Mouse (Mus musculus) left cerebral cortex, adult 2 months (tissue): ENCODE measurements around the gene Plekhb1. TPM values are rescaled to one million over a fixed set of nuclear protein-coding genes. Genes with fewer than 3 reads are reported as not detected.
A peak's percentile ranks its signal among the peaks of the same experiment; 100 is the strongest.

Experiments
- DNase-seq, 2 experiments: peaks; one replicate each; pipeline ENCODE4 v3.0.0; 2021 to 2022; ENCODE audit warnings: low spot score in 2 of 2, mixed read lengths in 1 of 2; ENCODE audit errors: extremely low spot score in 1 of 2
- H3K27ac ChIP-seq: fragments of 200-600 bp; 2 replicates; pipeline ENCODE4 v1.8.1; 2022
- H3K4me3 ChIP-seq: fragments of 200-600 bp; 2 replicates; pipeline ENCODE4 v1.8.1; 2022
- CTCF ChIP-seq: fragments of 200-600 bp; IDR thresholded peaks from 2 replicates; pipeline ENCODE4 v1.8.1; 2022; ENCODE audit warnings: antibody characterized with exemption, mild to moderate bottlenecking, moderate library complexity
- intact Hi-C: fragments of 180-260 bp; cut with DNase I; formaldehyde crosslinking; loops from one replicate; pipeline ENCODE4 v1.15.1; 2025
- total RNA-seq, 2 experiments: library from RNA; stranded (reverse); gene quantifications; 2 replicates each; pipeline ENCODE4 v1.2.3; 2021

Gene Plekhb1
- total RNA-seq, 2 experiments from 2014 or later, result 139 to 153 TPM

- intact Hi-C loops, result no loop called here
- no peak for DNase-seq
- no peak overlapping the region; the same call in 1 of the 2 replicates for H3K27ac ChIP-seq
- no peak overlapping the region for H3K4me3 ChIP-seq
- no peak for TF ChIP-seq CTCF
Observed at GRCm38 (mm10) chr7:100681132-100681531, 18.9 kb upstream of the Plekhb1 start.

GRCm38 (mm10) chr7:100678948-100679880 is 17.0 kb upstream of the Plekhb1 start:
- H3K27ac ChIP-seq, result no peak overlapping the region
- no peak overlapping the region for H3K4me3 ChIP-seq
- TF ChIP-seq CTCF, result no peak
- DNase-seq, result no peak
- intact Hi-C loops, result no loop called here

- no peak overlapping the region for H3K4me3 ChIP-seq
- DNase-seq, result no peak
- no peak overlapping the region for H3K27ac ChIP-seq
- TF ChIP-seq CTCF, result no peak
- intact Hi-C loops, result no loop called here
Observed at GRCm38 (mm10) chr7:100678052-100678451, 15.8 kb upstream of the Plekhb1 start.

- intact Hi-C loops, result no loop called here
- Histone ChIP-seq H3K27ac (no peak overlapping the region), H3K4me3 (no peak overlapping the region)
- no peak for TF ChIP-seq CTCF
- no peak for DNase-seq
Observed at GRCm38 (mm10) chr7:100674941-100675340, 12.7 kb upstream of the Plekhb1 start.

GRCm38 (mm10) chr7:100673452-100673851 is 11.2 kb upstream of the Plekhb1 start:
- intact Hi-C loops, result no loop called here

GRCm38 (mm10) chr7:100670646-100671045 is 8.4 kb upstream of the Plekhb1 start:
- Histone ChIP-seq H3K27ac (peak overlapping the region; percentile 76), H3K4me3 (no peak overlapping the region)
- intact Hi-C loops, result no loop called here
- DNase-seq, result peak in 1 of 2 experiments; percentile 44
- TF ChIP-seq CTCF, result no peak

More at GRCm38 (mm10) chr7:100673452-100673851, 11.2 kb upstream of the Plekhb1 start:
- no peak overlapping the region for H3K4me3 ChIP-seq
- no peak overlapping the region for H3K27ac ChIP-seq
- no peak for TF ChIP-seq CTCF
- DNase-seq, result no peak

- intact Hi-C loops, result no loop called here
- no peak for DNase-seq
- TF ChIP-seq CTCF, result no peak
- Histone ChIP-seq H3K27ac (peak overlapping the region; percentile 40; the same call in 1 of the 2 replicates), H3K4me3 (no peak overlapping the region)
Observed at GRCm38 (mm10) chr7:100663729-100664304, 1.6 kb upstream of the Plekhb1 start.

GRCm38 (mm10) chr7:100663190-100663589 is 976 bp upstream of the Plekhb1 start:
- peak overlapping the region; percentile 40; the same call in 1 of the 2 replicates for H3K27ac ChIP-seq
- H3K4me3 ChIP-seq, result peak overlapping the region; percentile 27
- peak; percentile 83 to 85 for DNase-seq
- TF ChIP-seq CTCF, result peak; percentile 98
- intact Hi-C loops, result no loop called here

GRCm38 (mm10) chr7:100661264-100661663 is 950 bp downstream of the Plekhb1 start:
- H3K27ac ChIP-seq, result no peak overlapping the region
- no peak overlapping the region for H3K4me3 ChIP-seq
- DNase-seq, result no peak
- intact Hi-C loops, result no loop called here
- no peak for TF ChIP-seq CTCF

GRCm38 (mm10) chr7:100658093-100658578 is 4.1 kb downstream of the Plekhb1 start:
- Histone ChIP-seq H3K4me3 (peak overlapping the region; percentile 15; the same call in 1 of the 2 replicates), H3K27ac (no peak overlapping the region)
- intact Hi-C loops, result no loop called here
- TF ChIP-seq CTCF, result no peak
- DNase-seq, result peak in 1 of 2 experiments; percentile 48

- intact Hi-C loops, result no loop called here
- no peak for TF ChIP-seq CTCF
- DNase-seq, result peak in 1 of 2 experiments; percentile 43
- Histone ChIP-seq H3K4me3 (peak overlapping the region; percentile 31), H3K27ac (peak overlapping the region; percentile 79)
Observed at GRCm38 (mm10) chr7:100656739-100657138, 5.5 kb downstream of the Plekhb1 start.

- H3K4me3 ChIP-seq, result 0 out of 2 replicates have a peak overlapping the region, but pooled peaks have one; percentile 14
- peak overlapping the region; percentile 79 for H3K27ac ChIP-seq
Observed at GRCm38 (mm10) chr7:100654441-100654840, 7.8 kb downstream of the Plekhb1 start.

More at GRCm38 (mm10) chr7:100654441-100654840, 7.8 kb downstream of the Plekhb1 start:
- intact Hi-C loops, result no loop called here
- DNase-seq, result no peak
- no peak for TF ChIP-seq CTCF
